Mouse (Mus musculus) neutrophil, adult 5-6 weeks (primary cell): ENCODE measurements at regions not wholly inside any gene's neighbourhood (a gene's known extent, or its start where the extent isn't known, plus 50 kb on each side); places are given as distances from the start of the nearest gene placed in this dataset.

Experiments used
- ATAC-seq: fragments of 151-379, 151-347 bp; 2 replicates; pipeline ENCODE4 v1.8.0; 2017; ENCODE audit warnings: mild to moderate bottlenecking, moderate TSS enrichment; ENCODE audit not compliant: insufficient number of reproducible peaks, poor library complexity, low FRiP score, severe bottlenecking; ENCODE audit errors: extremely low read depth

- no peak for ATAC-seq
These were observed 77.2 kb upstream of the Ralgps2 start for GRCm38 (mm10) chr1:157016625-157017024.

DNA sequence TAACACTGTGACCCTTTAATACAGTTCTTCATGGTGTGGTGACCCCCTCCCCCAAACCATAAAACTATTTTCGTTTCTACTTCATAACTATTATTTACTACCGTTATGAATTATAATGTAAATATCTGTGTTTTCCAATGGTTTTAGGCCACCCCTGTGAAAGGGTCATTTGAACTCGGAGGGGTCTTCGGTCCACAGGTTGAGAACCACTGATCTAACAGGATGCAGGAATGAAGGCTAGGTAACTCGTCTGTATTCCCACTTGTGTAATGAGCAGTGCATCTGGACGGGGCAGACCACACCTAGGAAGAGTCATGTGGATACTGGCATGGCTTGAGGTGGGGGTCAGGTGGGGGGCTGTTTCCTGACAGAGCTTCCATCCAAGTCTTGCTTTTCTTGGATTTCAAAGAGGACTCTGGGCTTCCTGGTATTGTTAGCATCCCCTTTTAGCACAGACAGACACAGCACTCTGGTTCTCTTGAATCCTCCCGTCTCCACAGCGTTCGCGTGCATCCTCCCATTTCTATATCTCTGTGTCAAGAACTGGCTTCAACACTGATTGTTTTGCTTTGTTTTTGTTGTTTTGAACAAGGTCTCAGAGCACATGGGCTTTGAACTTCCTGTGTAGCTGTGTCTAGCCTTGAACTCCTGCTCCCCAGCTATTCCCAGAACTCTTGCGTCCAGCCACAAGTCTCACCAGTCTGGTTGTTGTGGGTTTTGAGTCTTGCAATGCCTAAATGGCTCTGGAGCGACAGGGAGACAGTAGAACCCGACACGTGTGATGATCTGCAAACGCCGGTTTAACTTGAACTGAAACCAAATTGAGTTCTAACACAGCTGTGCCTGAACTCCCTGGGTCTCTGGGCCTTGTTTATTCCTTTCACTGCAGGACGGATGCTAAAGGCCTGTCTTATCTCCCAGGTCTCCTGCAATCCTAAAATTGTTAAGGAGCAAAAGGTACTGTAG is 75.4 kb upstream of the Ralgps2 start:
- ATAC-seq: no peak

DNA sequence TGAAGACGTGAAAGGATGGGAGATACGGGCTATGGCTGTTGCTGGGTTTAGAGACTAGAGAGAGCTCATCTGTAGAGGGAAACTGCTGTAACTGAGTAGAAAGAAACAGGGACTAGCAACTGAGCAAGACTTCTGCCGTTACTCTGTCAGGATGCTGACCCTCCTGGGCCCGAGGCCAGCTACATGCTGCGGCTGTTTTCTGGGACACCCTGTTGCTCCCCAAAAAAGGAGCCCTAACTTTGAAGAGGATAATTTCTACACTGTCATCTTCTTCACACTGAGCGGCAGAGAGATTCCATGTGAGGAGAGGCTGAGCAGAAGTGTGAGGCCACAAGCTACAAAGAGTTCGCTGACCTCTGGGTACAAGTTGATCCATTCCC is 74.2 kb upstream of the Ralgps2 start:
- no peak for ATAC-seq

- ATAC-seq: no peak
These were observed 73.7 kb upstream of the Ralgps2 start for GRCm38 (mm10) chr1:157012950-157013668.

- no peak for ATAC-seq
These were observed 71.8 kb upstream of the Ralgps2 start for GRCm38 (mm10) chr1:157011226-157011625.

DNA sequence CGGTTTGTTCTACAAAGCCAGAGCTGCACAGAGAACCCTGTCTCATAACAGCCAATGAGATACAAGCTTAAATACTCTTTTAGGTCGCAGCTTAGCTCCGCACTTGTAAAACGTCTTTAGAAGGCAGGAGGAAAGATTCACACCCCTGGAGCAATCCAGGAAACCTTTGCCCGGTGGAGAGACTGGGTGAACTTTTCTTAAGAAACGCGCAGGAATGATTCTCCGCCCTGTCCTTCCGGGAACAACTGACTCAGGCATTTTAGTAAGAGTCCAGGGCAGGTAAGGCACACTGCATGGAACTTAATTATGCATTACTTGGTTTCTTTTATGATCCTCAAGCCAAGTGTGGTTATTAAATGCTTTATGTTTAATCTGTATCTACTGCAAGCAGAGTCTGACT is 70.0 kb upstream of the Ralgps2 start:
- ATAC-seq: no peak

GRCm38 (mm10) chr1:157007891-157008730 is 68.7 kb upstream of the Ralgps2 start:
- no peak for ATAC-seq

DNA sequence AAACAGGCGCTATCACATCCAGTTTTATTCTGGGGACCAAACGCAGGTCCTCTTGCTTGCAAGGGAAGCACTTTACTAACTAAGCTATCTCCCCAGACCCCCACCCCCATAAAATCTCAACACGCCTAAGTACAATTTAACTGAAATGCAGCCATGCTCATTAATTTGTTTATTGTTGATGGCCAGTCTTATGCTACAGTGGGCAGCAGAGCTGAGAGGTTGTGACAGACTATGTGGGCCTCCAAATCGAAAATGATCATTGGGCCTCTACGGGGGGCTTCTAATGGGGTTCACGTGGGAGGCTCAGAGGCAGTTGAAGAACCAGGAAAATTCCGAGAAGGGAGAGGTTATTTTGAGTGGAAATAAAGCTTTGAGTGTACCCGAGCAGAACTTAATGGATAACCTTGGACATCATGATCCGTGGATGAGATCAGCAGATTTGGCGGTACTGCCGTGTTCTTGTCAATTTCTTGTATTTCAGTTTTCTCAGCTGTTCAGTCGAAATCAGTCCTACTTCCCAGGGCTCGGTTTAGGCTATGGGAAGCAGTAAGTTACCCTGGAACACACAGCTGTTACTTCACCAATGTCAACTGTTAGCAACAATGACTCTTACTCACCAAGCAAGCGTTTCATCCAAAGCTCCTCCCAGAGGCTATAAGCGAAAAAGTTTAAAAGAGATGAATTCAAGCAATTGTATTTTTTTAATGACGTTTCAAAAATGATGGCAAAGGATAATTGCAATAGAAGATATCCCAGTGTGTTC is 65.1 kb upstream of the Ralgps2 start:
- no peak for ATAC-seq

DNA sequence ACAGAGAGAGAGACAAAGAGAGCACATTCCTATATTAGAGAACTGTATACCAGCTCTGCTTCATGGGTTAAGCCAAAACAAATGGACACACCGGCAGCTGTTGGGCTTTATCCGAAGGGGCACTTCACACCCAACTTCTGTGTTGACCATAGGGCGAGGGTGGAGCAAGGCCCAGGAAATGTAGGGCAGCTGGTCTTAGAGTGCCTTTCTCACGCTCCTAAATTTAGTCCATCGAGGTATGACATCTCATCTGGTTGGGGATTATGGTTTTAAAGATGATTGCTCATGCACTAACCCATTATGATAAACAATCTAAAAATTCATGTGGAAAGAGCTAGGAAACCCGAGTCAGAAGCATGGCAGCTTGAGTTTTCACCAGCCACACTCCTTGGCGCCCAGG is 63.6 kb upstream of the Ralgps2 start:
- ATAC-seq: no peak

DNA sequence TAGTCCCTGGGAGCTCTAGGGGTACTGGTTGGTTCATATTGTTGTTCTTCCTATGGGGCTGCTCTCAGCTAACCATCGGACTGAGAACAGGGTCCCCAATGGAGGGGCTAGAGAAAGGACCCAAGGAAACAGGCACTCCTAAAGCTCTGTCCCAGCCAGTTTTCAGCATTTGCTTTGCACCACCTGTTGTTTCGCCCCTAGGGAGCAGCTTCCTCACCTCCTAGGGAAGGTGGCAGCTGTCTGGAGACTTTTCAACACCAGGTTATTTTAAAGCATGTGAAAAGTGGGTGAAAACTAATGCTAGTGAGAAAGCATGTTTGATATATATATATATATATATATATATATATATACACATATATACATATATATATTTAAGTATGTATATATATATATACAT is 62.8 kb upstream of the Ralgps2 start:
- ATAC-seq: no peak

GRCm38 (mm10) chr1:157001008-157001660 is 61.7 kb upstream of the Ralgps2 start:
- ATAC-seq: no peak

DNA sequence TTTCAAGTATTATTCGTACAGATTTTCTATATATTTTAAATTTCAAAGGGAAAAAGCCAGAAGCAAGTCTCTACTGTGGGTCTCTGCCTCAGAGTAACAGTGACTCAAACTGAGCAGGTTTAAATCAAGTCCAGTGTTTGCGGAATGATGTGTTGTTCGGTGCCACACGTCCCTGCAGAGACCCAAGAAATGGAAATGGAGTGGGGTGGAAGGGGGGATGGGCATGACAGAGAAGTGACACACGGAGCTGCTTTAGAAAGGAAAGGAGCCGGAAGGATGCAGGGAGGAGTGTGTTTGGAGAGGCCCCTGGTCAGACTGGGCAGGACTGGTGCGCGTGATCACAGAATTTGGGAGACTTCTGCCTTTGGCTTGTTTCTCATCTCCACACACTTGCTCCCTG is 60.5 kb upstream of the Ralgps2 start:
- ATAC-seq: no peak

- no peak for ATAC-seq
These were observed 59.8 kb upstream of the Ralgps2 start for GRCm38 (mm10) chr1:156999272-156999671.

GRCm38 (mm10) chr1:156997476-156998305 is 58.3 kb upstream of the Ralgps2 start:
- no peak for ATAC-seq

DNA sequence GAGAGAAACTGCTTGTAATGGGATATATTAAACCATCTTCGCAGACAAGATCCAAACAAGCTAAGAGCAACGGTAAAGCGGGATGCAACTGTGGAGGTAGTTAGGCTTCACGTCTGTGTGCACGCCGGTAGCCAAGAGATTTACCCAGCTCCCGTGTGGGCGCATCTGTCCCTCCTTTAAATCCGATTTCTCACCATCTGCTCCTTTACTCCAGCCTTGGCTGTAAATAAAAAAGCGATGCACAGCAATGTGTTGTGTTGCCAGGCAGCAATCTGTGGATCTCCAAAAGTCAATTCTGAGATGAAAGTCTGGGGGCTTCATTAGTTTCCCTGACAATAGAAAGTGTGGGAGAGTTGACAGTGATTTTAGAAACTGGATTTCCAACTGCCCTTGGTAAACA is 57.6 kb upstream of the Ralgps2 start:
- no peak for ATAC-seq

DNA sequence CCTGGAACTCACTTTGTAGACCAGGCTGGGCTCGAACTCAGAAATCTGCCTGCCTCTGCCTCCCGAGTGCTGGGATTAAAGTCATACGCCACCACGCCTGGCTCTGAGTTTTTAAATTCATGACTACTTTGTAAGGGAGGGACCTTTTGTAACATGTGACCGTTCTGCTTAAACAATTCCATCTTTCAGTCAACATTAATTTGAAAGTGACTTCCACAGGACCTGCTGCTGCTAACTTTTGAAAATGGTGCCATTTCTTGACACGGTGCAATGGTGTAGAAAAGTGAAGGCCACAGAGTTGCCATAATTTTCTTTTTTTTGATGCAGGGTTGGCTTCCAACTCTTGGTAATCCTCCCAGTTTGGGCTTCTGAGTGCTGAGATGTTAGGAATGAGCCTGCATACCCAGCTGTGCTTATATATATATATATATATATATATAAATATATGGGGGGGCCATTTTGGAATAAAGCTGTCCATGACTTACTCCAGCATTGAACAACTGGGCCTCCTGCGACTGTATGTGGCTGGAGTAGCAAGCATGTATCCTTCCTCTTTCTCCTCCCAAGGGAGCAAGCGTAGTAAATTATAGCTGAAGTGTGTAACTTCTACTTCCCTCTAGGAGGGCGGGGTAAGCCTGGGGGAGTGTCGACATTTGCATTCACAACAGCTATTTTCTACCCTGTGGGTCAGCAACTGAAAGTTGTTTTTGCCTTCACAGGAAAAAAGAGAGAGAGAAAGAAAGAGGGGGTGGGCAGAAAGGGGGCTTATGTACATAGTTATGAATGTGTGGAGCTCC is 56.9 kb upstream of the Ralgps2 start:
- peak; percentile 94 for ATAC-seq
